Mouse (Mus musculus) neural tube, embryonic 15.5 days (tissue): ENCODE measurements around the gene Arhgef40. TPM values are rescaled to one million over a fixed set of nuclear protein-coding genes. Genes with fewer than 3 reads are reported as not detected.
"Not testable (repeated sequence)": the region's sequence is repeated elsewhere in the genome, so short reads cannot be mapped to it uniquely, and the experiment has no call there.

Source experiments
- ATAC-seq: fragments of 200-750 bp; cut with Nextera tagmentation; 2 replicates; pipeline ENCODE4 v1.8.0; 2017; ENCODE audit warnings: mild to moderate bottlenecking, moderate TSS enrichment, moderate library complexity; ENCODE audit not compliant: low FRiP score
- H3K27ac ChIP-seq: fragments of 300-500 bp; sonication (generic); replicated peaks from 2 replicates; pipeline ENCODE4 v1.5.1; 2015; ENCODE audit warnings: mild to moderate bottlenecking, inconsistent platforms
- H3K27me3 ChIP-seq: fragments of 300-500 bp; sonication (generic); replicated peaks from 2 replicates; pipeline ENCODE4 v1.6.1; 2015; ENCODE audit warnings: inconsistent platforms
- H3K36me3 ChIP-seq: fragments of 300-500 bp; sonication (generic); 2 replicates; pipeline ENCODE4 v1.6.1; 2015; ENCODE audit warnings: inconsistent platforms
- H3K4me1 ChIP-seq: fragments of 300-500 bp; sonication (generic); 2 replicates; pipeline ENCODE4 v1.6.1; 2015; ENCODE audit warnings: inconsistent platforms
- H3K4me2 ChIP-seq: fragments of 300-500 bp; sonication (generic); 2 replicates; pipeline ENCODE4 v1.6.1; 2015; ENCODE audit warnings: inconsistent platforms, mild to moderate bottlenecking, moderate library complexity
- H3K4me3 ChIP-seq: fragments of 300-500 bp; sonication (generic); replicated peaks from 2 replicates; pipeline ENCODE4 v1.5.1; 2015; ENCODE audit warnings: mild to moderate bottlenecking, inconsistent platforms
- H3K9ac ChIP-seq: fragments of 300-500 bp; sonication (generic); replicated peaks from 2 replicates; pipeline ENCODE4 v1.6.1; 2015; ENCODE audit warnings: mild to moderate bottlenecking, inconsistent platforms
- H3K9me3 ChIP-seq: fragments of 300-500 bp; sonication (generic); replicated peaks from 2 replicates; pipeline ENCODE4 v1.6.1; 2016; ENCODE audit warnings: inconsistent platforms
- WGBS: fragments of 180-500 bp; shearing (Covaris S2); methylation state at CpG from one replicate; pipeline ENCODE4 v1.1.7; 2015; ENCODE audit warnings: mixed read lengths; 5-methylcytosine and 5-hydroxymethylcytosine counted together
- polyA plus RNA-seq: library from polyadenylated mRNA; unstranded; fragments of >200 nt; fragmentation: Nextera tagmentation; extraction: Ambion mirVana; gene quantifications from 2 replicates; pipeline ENCODE4 v1.2.1, GENCODE M21; 2015

The Arhgef40 gene
- polyA plus RNA-seq, 1 experiment from 2014 or later: 82.7 TPM

GRCm38 (mm10) chr14:52044901-52045678, 60.6 kb downstream of the Arhgef40 start:
- Histone ChIP-seq H3K27ac (no peak overlapping the region), H3K27me3 (no peaks in the 10 kb centered on the region), H3K4me2 (no peak overlapping the region), H3K9me3 (no peaks in the 10 kb centered on the region), H3K36me3 (no peaks in the 10 kb centered on the region), H3K9ac (no peak overlapping the region), H3K4me3 (no peak overlapping the region), H3K4me1 (peaks cover 10% of the 10 kb centered on the region; the same call in 1 of the 2 replicates)
- ATAC-seq: peak; percentile 65; the same call in 1 of the 2 replicates
- WGBS: 5% methylated on average over 8 of the region's 8 CpGs

GRCm38 (mm10) chr14:52045966-52046565, 61.5 kb downstream of the Arhgef40 start:
- no peaks in the 10 kb centered on the region for H3K27me3 ChIP-seq
- no peak for ATAC-seq
- H3K27ac ChIP-seq: no peak overlapping the region
- no peaks in the 10 kb centered on the region for H3K9me3 ChIP-seq
- no peak overlapping the region for H3K4me2 ChIP-seq
- H3K9ac ChIP-seq: no peak overlapping the region
- no peaks in the 10 kb centered on the region for H3K36me3 ChIP-seq
- peaks cover 10% of the 10 kb centered on the region; the same call in 1 of the 2 replicates for H3K4me1 ChIP-seq
- no peak overlapping the region for H3K4me3 ChIP-seq
- WGBS: 74% methylated on average over 9 of the region's 9 CpGs

- ATAC-seq, H3K9me3 ChIP-seq, H3K9ac ChIP-seq, H3K27me3 ChIP-seq, H3K4me1 ChIP-seq, H3K36me3 ChIP-seq, H3K27ac ChIP-seq, H3K4me2 ChIP-seq, H3K4me3 ChIP-seq: not testable (repeated sequence)
- 86% methylated on average over 3 of the region's 3 CpGs for WGBS
Observed at GRCm38 (mm10) chr14:52052720-52053119, 68.2 kb downstream of the Arhgef40 start.

Other genes starting within 250 kb of the Arhgef40 start
- gene Ang4, start 211.1 kb upstream of the Arhgef40 start, polyA plus RNA-seq: 0.27 TPM in 1 of 2 replicates, not detected in the other
- gene AY358078, start 184.7 kb upstream of the Arhgef40 start, polyA plus RNA-seq: not detected in 2 replicates
- gene Ear6, start 131.0 kb upstream of the Arhgef40 start, polyA plus RNA-seq: 0.42 TPM in 1 of 2 replicates, not detected in the other
- gene Mettl17, start 99.9 kb upstream of the Arhgef40 start, polyA plus RNA-seq: 83.5 and 90.9 TPM in 2 replicates
- gene Slc39a2, start 91.8 kb upstream of the Arhgef40 start, polyA plus RNA-seq: 1.5 and 2.0 TPM in 2 replicates
- gene Ndrg2, start 70.6 kb upstream of the Arhgef40 start, polyA plus RNA-seq: 268 and 281 TPM in 2 replicates
- gene Tppp2, start 66.3 kb upstream of the Arhgef40 start, polyA plus RNA-seq: not detected in 2 replicates
- gene Rnase13, start 61.9 kb upstream of the Arhgef40 start, polyA plus RNA-seq: not detected in 2 replicates
- gene Tmem253, start 30.9 kb downstream of the Arhgef40 start, polyA plus RNA-seq: 0.88 and 1.4 TPM in 2 replicates
- 25.3 and 28.6 TPM in 2 replicates for gene Zfp219, start 36.0 kb downstream of the Arhgef40 start, polyA plus RNA-seq
- not detected in 2 replicates for gene Olfr221, start 57.7 kb downstream of the Arhgef40 start, polyA plus RNA-seq
- gene Hnrnpc, start 119.3 kb downstream of the Arhgef40 start, polyA plus RNA-seq: 424 and 500 TPM in 2 replicates
- gene Rpgrip1, start 126.0 kb downstream of the Arhgef40 start, polyA plus RNA-seq: 42.6 and 46.0 TPM in 2 replicates
- 36.8 and 45.9 TPM in 2 replicates for gene Supt16, start 212.7 kb downstream of the Arhgef40 start, polyA plus RNA-seq